Mouse (Mus musculus) heart, embryonic 16.5 days (tissue): Measurements from ENCODE around the gene Cacna1a. TPM values are rescaled to one million over a fixed set of nuclear protein-coding genes. Genes with fewer than 3 reads are reported as not detected.

ENCODE experiments used
- ATAC-seq: fragments of 200-750 bp; cut with Nextera tagmentation; replicated peaks from 2 replicates; pipeline ENCODE4 v1.8.0; 2017; ENCODE audit warnings: moderate number of reproducible peaks; ENCODE audit not compliant: insufficient read depth, low FRiP score; ENCODE audit errors: extremely low read depth
- H3K27ac ChIP-seq: fragments of 300-500 bp; sonication (generic); 2 replicates; pipeline ENCODE4 v1.5.1; 2014; ENCODE audit warnings: mild to moderate bottlenecking, low read length, control low read depth, moderate library complexity
- H3K27me3 ChIP-seq: fragments of 300-500 bp; sonication (generic); 2 replicates; pipeline ENCODE4 v1.6.1; 2014; ENCODE audit warnings: low read length, mixed read lengths; ENCODE audit not compliant: control insufficient read depth, insufficient read depth
- H3K36me3 ChIP-seq: fragments of 300-500 bp; sonication (generic); 2 replicates; pipeline ENCODE4 v1.6.1; 2014; ENCODE audit not compliant: control insufficient read depth, insufficient read depth
- H3K4me1 ChIP-seq: fragments of 300-500 bp; sonication (generic); 2 replicates; pipeline ENCODE4 v1.6.1; 2014; ENCODE audit warnings: low read length, mixed read lengths; ENCODE audit not compliant: control insufficient read depth, insufficient read depth
- H3K4me2 ChIP-seq: fragments of 300-500 bp; sonication (generic); 2 replicates; pipeline ENCODE4 v1.6.1; 2014; ENCODE audit warnings: low read depth, mild to moderate bottlenecking, control low read depth, low read length
- H3K4me3 ChIP-seq: fragments of 300-500 bp; sonication (generic); 2 replicates; pipeline ENCODE4 v1.5.1; 2014; ENCODE audit warnings: mild to moderate bottlenecking, control low read depth, low read length
- H3K9ac ChIP-seq: fragments of 300-500 bp; sonication (generic); 2 replicates; pipeline ENCODE4 v1.6.1; 2014; ENCODE audit warnings: low read length, control low read depth
- H3K9me3 ChIP-seq: fragments of 300-500 bp; sonication (generic); replicated peaks from 2 replicates; pipeline ENCODE4 v1.6.1; 2016; ENCODE audit warnings: low read length; ENCODE audit not compliant: control insufficient read depth
- WGBS: fragments of 180-500 bp; shearing (Covaris S2); extraction: QIAGEN DNeasy Blood & Tissue Kit; methylation state at CpG from one replicate; pipeline ENCODE4 v1.1.7; 2014; 5-methylcytosine and 5-hydroxymethylcytosine counted together
- polyA plus RNA-seq: library from polyadenylated mRNA; unstranded; fragments of >200 nt; fragmentation: Nextera tagmentation; extraction: Ambion mirVana; gene quantifications from 2 replicates; pipeline ENCODE4 v1.2.1, GENCODE M21; 2015

Cacna1a gene
- polyA plus RNA-seq, 1 experiment from 2014 or later: 6.9 TPM

- no peak overlapping the region for H3K4me2 ChIP-seq
- no peaks in the 10 kb centered on the region for H3K36me3 ChIP-seq
- no peak overlapping the region for H3K27ac ChIP-seq
- no peaks in the 10 kb centered on the region; the same call in 1 of the 2 replicates for H3K27me3 ChIP-seq
- no peak for ATAC-seq
- no peak overlapping the region for H3K9ac ChIP-seq
- WGBS: 84% methylated on average over 1 of the region's 1 CpGs
- H3K9me3 ChIP-seq: no peaks in the 10 kb centered on the region
- no peak overlapping the region for H3K4me3 ChIP-seq
- H3K4me1 ChIP-seq: no peaks in the 10 kb centered on the region
Observed at GRCm38 (mm10) chr8:84474456-84474855, 86.2 kb downstream of the Cacna1a start.

GRCm38 (mm10) chr8:84477341-84477740 is 89.1 kb downstream of the Cacna1a start:
- Histone ChIP-seq H3K27me3 (no peaks in the 10 kb centered on the region; the same call in 1 of the 2 replicates), H3K9ac (no peak overlapping the region), H3K4me3 (no peak overlapping the region), H3K4me2 (no peak overlapping the region), H3K4me1 (no peaks in the 10 kb centered on the region), H3K9me3 (0 out of 2 replicates have a peak, but pooled peaks cover 2% of the 10 kb centered on the region), H3K36me3 (no peaks in the 10 kb centered on the region), H3K27ac (no peak overlapping the region)
- WGBS: 88% methylated on average over 3 of the region's 3 CpGs
- ATAC-seq: no peak

- Histone ChIP-seq H3K27ac (no peak overlapping the region), H3K4me1 (no peaks in the 10 kb centered on the region), H3K36me3 (no peaks in the 10 kb centered on the region), H3K27me3 (no peaks in the 10 kb centered on the region; the same call in 1 of the 2 replicates), H3K4me2 (no peak overlapping the region), H3K4me3 (no peak overlapping the region), H3K9ac (no peak overlapping the region), H3K9me3 (0 out of 2 replicates have a peak, but pooled peaks cover 2% of the 10 kb centered on the region)
- 88% methylated on average over 4 of the region's 4 CpGs for WGBS
- ATAC-seq: no peak
Observed at GRCm38 (mm10) chr8:84483004-84483403, 94.8 kb downstream of the Cacna1a start.

GRCm38 (mm10) chr8:84485366-84485765 is 97.1 kb downstream of the Cacna1a start:
- Histone ChIP-seq H3K27ac (no peak overlapping the region), H3K27me3 (no peaks in the 10 kb centered on the region), H3K9me3 (0 out of 2 replicates have a peak, but pooled peaks cover 2% of the 10 kb centered on the region), H3K4me2 (no peak overlapping the region), H3K36me3 (no peaks in the 10 kb centered on the region), H3K9ac (no peak overlapping the region), H3K4me1 (no peaks in the 10 kb centered on the region), H3K4me3 (no peak overlapping the region)
- WGBS: 76% methylated on average over 4 of the region's 4 CpGs
- ATAC-seq: no peak

- ATAC-seq: 0 out of 2 replicates have a peak, but pooled peaks have one; percentile 32
- H3K9me3 ChIP-seq: 0 out of 2 replicates have a peak, but pooled peaks cover 2% of the 10 kb centered on the region
- H3K36me3 ChIP-seq: no peaks in the 10 kb centered on the region
- 43% methylated on average over 7 of the region's 7 CpGs for WGBS
- H3K27ac ChIP-seq: no peak overlapping the region
- H3K4me2 ChIP-seq: no peak overlapping the region
- no peak overlapping the region for H3K9ac ChIP-seq
- no peak overlapping the region for H3K4me3 ChIP-seq
- no peaks in the 10 kb centered on the region for H3K4me1 ChIP-seq
- no peaks in the 10 kb centered on the region for H3K27me3 ChIP-seq
Observed at GRCm38 (mm10) chr8:84485864-84486263, 97.6 kb downstream of the Cacna1a start.

GRCm38 (mm10) chr8:84489223-84489622 is 101.0 kb downstream of the Cacna1a start:
- ATAC-seq: no peak
- Histone ChIP-seq H3K27ac (no peak overlapping the region), H3K9me3 (no peaks in the 10 kb centered on the region), H3K27me3 (peaks cover 2% of the 10 kb centered on the region; the same call in 1 of the 2 replicates), H3K4me3 (no peak overlapping the region), H3K4me1 (no peaks in the 10 kb centered on the region), H3K9ac (no peak overlapping the region), H3K36me3 (no peaks in the 10 kb centered on the region), H3K4me2 (no peak overlapping the region)
- 71% methylated on average over 3 of the region's 3 CpGs for WGBS

- Histone ChIP-seq H3K4me2 (no peak overlapping the region), H3K9me3 (no peaks in the 10 kb centered on the region), H3K27me3 (peaks cover 2% of the 10 kb centered on the region; the same call in 1 of the 2 replicates), H3K9ac (no peak overlapping the region), H3K4me1 (no peaks in the 10 kb centered on the region), H3K27ac (no peak overlapping the region), H3K4me3 (no peak overlapping the region), H3K36me3 (no peaks in the 10 kb centered on the region)
- WGBS: 86% methylated on average over 6 of the region's 6 CpGs
- ATAC-seq: no peak
Observed at GRCm38 (mm10) chr8:84494541-84495084, 106.4 kb downstream of the Cacna1a start.

- no peaks in the 10 kb centered on the region for H3K9me3 ChIP-seq
- 61% methylated on average over 5 of the region's 5 CpGs for WGBS
- H3K9ac ChIP-seq: no peak overlapping the region
- no peak overlapping the region for H3K4me2 ChIP-seq
- no peaks in the 10 kb centered on the region for H3K36me3 ChIP-seq
- ATAC-seq: no peak
- no peak overlapping the region for H3K27ac ChIP-seq
- H3K4me3 ChIP-seq: no peak overlapping the region
- H3K27me3 ChIP-seq: no peaks in the 10 kb centered on the region
- peaks cover 4% of the 10 kb centered on the region for H3K4me1 ChIP-seq
Observed at GRCm38 (mm10) chr8:84501181-84501580, 112.9 kb downstream of the Cacna1a start.

GRCm38 (mm10) chr8:84501671-84502308 is 113.5 kb downstream of the Cacna1a start:
- ATAC-seq: no peak
- no peak overlapping the region for H3K9ac ChIP-seq
- no peaks in the 10 kb centered on the region for H3K36me3 ChIP-seq
- H3K4me2 ChIP-seq: no peak overlapping the region
- H3K9me3 ChIP-seq: no peaks in the 10 kb centered on the region
- WGBS: 69% methylated on average over 10 of the region's 10 CpGs
- no peak overlapping the region for H3K4me3 ChIP-seq
- H3K4me1 ChIP-seq: peaks cover 6% of the 10 kb centered on the region
- no peak overlapping the region for H3K27ac ChIP-seq
- H3K27me3 ChIP-seq: no peaks in the 10 kb centered on the region
